Mouse (Mus musculus) kidney, postnatal 4 days (tissue): ENCODE measurements around the gene Vmn2r12.
A peak's percentile ranks its signal among the peaks of the same experiment; 100 is the strongest.
"Not testable (repeated sequence)": the region's sequence is repeated elsewhere in the genome, so short reads cannot be mapped to it uniquely, and the experiment has no call there.

Source experiments
- DNase-seq, 2 experiments: peaks; one replicate each; pipeline ENCODE4 v3.0.0; 2021; ENCODE audit warnings: mixed read lengths in 2 of 2

Gene Vmn2r12

DNA sequence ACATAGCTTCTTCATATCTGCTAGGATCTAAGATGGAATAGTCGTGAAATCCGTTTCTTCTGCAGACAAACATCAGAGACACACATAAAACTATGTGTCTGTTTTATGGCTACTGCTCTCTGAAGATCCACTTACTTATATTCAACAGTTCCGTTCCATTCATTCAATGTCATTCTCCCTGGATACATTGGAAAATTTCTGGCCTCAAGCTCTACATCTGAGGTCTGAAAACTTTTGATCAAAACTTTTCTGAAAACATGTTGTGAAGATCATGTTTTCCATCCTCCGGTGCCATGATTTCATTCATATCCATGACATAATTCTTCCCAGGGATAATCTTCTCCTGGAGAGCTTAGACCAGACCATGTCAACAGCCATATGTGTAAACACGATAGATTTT, at the start of gene Vmn2r12:
TSS of gene Vmn2r12 (minus strand) at position 101 of the 400 bp plus-strand sequence.
- DNase-seq, result not testable (repeated sequence)

DNA sequence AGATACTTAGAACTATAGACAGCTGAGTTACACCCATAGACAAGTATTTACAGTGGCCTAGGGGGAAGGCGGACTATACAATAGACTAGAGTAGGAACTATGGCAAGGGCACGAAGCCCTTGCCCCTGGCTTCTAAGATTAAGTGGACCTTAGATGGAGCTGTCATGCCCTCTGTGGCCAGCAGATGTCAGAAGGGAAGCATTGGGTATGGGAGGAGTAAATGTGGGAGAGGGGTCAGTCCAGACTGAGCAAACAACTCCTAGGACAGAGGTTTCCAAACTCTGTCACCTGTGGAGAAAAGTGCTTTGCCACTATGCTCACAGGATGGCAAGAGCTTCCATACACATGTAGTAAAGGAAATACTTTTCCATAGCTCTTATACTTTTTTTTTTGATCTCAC, 41.8 kb upstream of the Vmn2r12 start:
- DNase-seq, result peak; percentile 5

DNA sequence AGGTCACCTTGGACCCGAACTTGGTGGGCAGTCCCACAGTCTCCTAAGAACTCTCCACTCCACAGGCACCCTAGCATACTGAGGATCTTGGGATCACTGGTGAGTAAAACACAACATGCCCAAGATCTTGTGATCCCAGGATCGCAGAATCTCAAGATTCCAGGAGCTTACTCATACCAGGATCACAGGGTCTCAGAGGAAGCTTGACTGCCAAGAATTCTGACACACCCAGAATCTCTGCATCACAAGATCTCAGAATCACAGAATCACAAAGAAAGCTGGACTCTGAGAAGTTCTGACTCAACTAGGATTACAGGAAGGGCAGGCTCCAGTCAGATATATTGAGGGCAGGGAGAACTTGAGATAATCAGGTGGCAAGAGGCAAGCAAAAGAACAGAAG, 39.0 kb upstream of the Vmn2r12 start:
- no peak for DNase-seq

DNA sequence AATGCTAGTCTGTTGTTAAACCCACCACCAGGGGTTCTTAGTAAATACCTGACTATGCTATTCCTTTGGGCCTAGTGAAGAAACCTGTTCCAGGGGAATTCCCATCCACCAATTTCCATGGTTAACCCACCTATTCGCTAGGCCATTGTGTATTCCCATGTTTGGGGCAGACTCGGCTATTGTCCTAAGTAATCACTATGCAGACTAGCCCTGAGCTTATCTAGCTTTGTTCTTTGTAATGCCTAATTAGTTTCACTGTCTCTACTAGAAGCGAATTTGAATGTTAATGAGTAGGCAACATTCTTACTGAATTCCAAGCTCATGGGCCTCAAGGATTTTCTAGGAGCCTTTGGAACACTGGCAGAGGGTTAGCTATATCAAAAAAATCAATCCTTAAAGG, 1.3 kb downstream of the Vmn2r12 start:
- not testable (repeated sequence) for DNase-seq

DNA sequence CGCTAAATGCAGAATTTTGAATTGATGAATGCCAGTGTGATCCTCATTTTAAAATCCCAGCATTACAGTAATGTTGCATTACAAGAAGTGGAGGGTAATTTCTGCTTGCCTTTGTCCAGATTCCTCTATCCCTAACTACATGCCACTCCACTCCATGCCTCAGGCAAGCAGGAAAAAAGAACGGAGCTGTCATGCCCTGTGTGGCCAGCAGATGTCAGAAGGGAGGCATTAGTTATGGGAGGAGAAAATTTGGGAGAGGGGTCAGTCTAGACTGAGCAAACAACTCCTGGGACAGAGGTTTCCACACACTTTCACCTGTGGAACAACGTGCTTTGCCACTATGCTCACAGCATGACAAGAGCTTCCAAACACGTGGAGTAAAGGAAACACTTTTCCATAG, 25.7 kb downstream of the Vmn2r12 start:
- DNase-seq, result peak in 1 of 2 experiments; percentile 1

DNA sequence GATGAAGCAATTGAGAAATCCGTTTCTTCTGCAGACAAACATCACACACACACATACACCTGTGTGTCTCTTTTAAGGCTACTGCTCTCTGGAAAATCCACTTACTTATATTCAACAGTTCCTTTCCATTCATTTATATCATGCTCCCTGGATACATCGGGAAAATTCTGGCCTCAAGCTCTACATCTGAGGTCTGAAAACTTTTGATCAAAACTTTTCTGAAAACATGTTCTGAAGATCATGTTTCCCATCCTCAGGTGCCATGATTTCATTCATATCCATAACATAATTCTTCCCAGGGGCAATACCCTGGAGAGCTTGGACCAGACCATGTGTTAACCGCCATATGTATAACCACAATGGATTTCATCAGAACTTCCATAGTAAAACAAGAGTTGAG, 38.3 kb downstream of the Vmn2r12 start, which contains the start of gene Vmn2r11:
TSS of gene Vmn2r11 (minus strand) at position 101 of the 400 bp plus-strand sequence.
- not testable (repeated sequence) for DNase-seq

DNA sequence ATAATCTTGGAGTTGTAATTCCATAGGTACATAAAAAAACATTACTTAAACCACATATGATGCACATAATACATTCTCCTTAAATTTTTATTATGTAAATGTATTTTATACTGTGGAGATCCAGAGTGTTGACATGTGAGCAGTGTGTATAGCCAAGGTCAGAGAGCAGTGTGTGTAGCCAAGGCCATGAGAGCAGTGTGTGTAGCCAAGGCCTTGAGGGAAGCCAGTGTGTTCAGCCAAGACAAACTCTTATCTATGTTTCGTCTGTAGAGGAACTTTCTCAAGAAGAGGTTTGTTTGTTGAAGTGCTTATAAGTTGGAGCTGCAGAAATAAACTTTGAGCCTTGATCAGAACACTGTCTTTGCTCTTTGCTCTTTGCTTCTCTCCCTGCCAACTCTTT, 42.5 kb downstream of the Vmn2r12 start:
- no peak for DNase-seq
